Mouse (Mus musculus) forebrain, embryonic 15.5 days (tissue): ENCODE results near the gene Cyfip2. TPM values are rescaled to one million over a fixed set of nuclear protein-coding genes. Genes with fewer than 3 reads are reported as not detected.

Experiments used
- ATAC-seq: fragments of 200-750 bp; cut with Nextera tagmentation; replicated peaks from 2 replicates; pipeline ENCODE4 v1.8.0; 2017; ENCODE audit warnings: mild to moderate bottlenecking, moderate TSS enrichment, moderate library complexity
- H3K27ac ChIP-seq: fragments of 300-500 bp; sonication (generic); replicated peaks from 2 replicates; pipeline ENCODE4 v1.5.1; 2015; ENCODE audit warnings: mild to moderate bottlenecking, inconsistent platforms
- H3K27me3 ChIP-seq: fragments of 300-500 bp; sonication (generic); 2 replicates; pipeline ENCODE4 v1.6.1; 2015; ENCODE audit warnings: inconsistent platforms
- H3K36me3 ChIP-seq: fragments of 300-500 bp; sonication (generic); 2 replicates; pipeline ENCODE4 v1.6.1; 2015; ENCODE audit warnings: mild to moderate bottlenecking, inconsistent platforms
- H3K4me1 ChIP-seq: fragments of 300-500 bp; sonication (generic); 2 replicates; pipeline ENCODE4 v1.6.1; 2015; ENCODE audit warnings: inconsistent platforms
- H3K4me2 ChIP-seq: fragments of 300-500 bp; sonication (generic); replicated peaks from 2 replicates; pipeline ENCODE4 v1.6.1; 2015; ENCODE audit warnings: mild to moderate bottlenecking, inconsistent platforms
- H3K4me3 ChIP-seq: fragments of 300-500 bp; sonication (generic); 2 replicates; pipeline ENCODE4 v1.5.1; 2015; ENCODE audit warnings: mild to moderate bottlenecking, inconsistent platforms
- H3K9ac ChIP-seq: fragments of 300-500 bp; sonication (generic); replicated peaks from 2 replicates; pipeline ENCODE4 v1.6.1; 2015; ENCODE audit warnings: mild to moderate bottlenecking, inconsistent platforms
- H3K9me3 ChIP-seq: fragments of 300-500 bp; sonication (generic); 2 replicates; pipeline ENCODE4 v1.6.1; 2016; ENCODE audit warnings: inconsistent platforms
- WGBS: fragments of 180-500 bp; shearing (Covaris S2); methylation state at CpG from one replicate; pipeline ENCODE4 v1.1.7; 2015; ENCODE audit warnings: mixed read lengths; 5-methylcytosine and 5-hydroxymethylcytosine counted together
- polyA plus RNA-seq: library from polyadenylated mRNA; unstranded; fragments of >200 nt; fragmentation: Nextera tagmentation; extraction: Ambion mirVana; gene quantifications from 2 replicates; pipeline ENCODE4 v1.2.1, GENCODE M21; 2015

Cyfip2 gene
- polyA plus RNA-seq = 74.8 and 80.7 TPM in 2 replicates

- Histone ChIP-seq H3K36me3 (no peaks in the 10 kb centered on the region), H3K4me2 (peak within 1 kb of the TSS; percentile 78), H3K27ac (peak within 1 kb of the TSS; percentile 90), H3K4me1 (peaks cover 35% of the 10 kb centered on the region), H3K9me3 (no peaks in the 10 kb centered on the region), H3K27me3 (no peaks in the 10 kb centered on the region), H3K4me3 (peak within 1 kb of the TSS; percentile 82), H3K9ac (peak within 1 kb of the TSS; percentile 95)
- ATAC-seq = peak; percentile 35
- 7% methylated on average over 14 of the region's 14 CpGs for WGBS
These were observed at the start of gene Cyfip2 for GRCm38 (mm10) chr11:46312523-46313035. Gene Cyfip2, minus strand, starts transcription at chr11:46312859.

GRCm38 (mm10) chr11:46360991-46361665, 48.5 kb upstream of the Cyfip2 start:
- H3K9me3 ChIP-seq = no peaks in the 10 kb centered on the region
- no peaks in the 10 kb centered on the region for H3K36me3 ChIP-seq
- H3K27ac ChIP-seq = no peak overlapping the region
- H3K9ac ChIP-seq = no peak overlapping the region
- no peak overlapping the region for H3K4me3 ChIP-seq
- no peaks in the 10 kb centered on the region for H3K4me1 ChIP-seq
- H3K4me2 ChIP-seq = no peak overlapping the region
- no peaks in the 10 kb centered on the region for H3K27me3 ChIP-seq
- WGBS = 76% methylated on average over 2 of the region's 2 CpGs
- ATAC-seq = no peak

- Histone ChIP-seq H3K27ac (no peak overlapping the region), H3K4me1 (no peaks in the 10 kb centered on the region), H3K4me2 (no peak overlapping the region), H3K36me3 (no peaks in the 10 kb centered on the region), H3K9me3 (no peaks in the 10 kb centered on the region), H3K27me3 (no peaks in the 10 kb centered on the region), H3K4me3 (no peak overlapping the region), H3K9ac (no peak overlapping the region)
- ATAC-seq = no peak
- WGBS = 76% methylated on average over 1 of the region's 1 CpGs
These were observed 45.7 kb upstream of the Cyfip2 start for GRCm38 (mm10) chr11:46358369-46358768.

DNA sequence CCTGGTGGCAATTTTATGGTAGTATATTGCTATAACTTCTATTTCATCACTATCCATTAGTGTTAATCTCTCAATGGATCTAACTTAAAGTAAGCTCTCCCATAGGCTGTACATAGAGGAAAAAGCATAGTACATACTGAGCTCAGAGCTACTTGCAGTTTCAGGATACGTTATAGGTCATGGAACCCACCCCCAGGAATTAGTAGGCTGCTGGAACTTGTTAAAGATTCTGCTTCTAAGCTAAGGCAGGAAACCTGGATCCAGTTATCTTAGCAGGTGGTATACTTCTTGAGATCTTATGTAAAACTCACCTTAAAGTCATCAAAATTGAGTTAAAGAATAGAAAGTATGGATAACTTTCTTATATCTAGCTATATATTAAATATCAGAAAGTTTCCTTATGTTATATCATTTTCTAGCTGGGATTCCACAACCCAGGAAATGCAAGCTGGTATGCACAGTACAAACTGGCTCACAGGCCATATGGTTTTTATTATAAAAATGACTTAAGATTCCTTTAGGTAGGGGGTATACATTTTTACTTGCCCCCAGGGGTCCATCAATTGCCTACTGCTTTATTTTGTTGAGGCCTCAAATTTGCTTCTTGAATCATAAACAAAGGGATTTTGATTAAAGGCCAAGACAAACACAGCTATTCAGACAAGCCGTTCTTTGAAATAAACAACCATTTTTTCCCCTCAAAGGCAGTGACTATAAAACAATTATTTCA, 37.2 kb upstream of the Cyfip2 start:
- no peaks in the 10 kb centered on the region for H3K4me1 ChIP-seq
- no peak overlapping the region for H3K27ac ChIP-seq
- no peaks in the 10 kb centered on the region for H3K9me3 ChIP-seq
- WGBS = 64% methylated on average over 2 of the region's 2 CpGs
- H3K4me2 ChIP-seq = no peak overlapping the region
- ATAC-seq = no peak
- H3K4me3 ChIP-seq = no peak overlapping the region
- no peak overlapping the region for H3K9ac ChIP-seq
- no peaks in the 10 kb centered on the region for H3K27me3 ChIP-seq
- no peaks in the 10 kb centered on the region for H3K36me3 ChIP-seq

DNA sequence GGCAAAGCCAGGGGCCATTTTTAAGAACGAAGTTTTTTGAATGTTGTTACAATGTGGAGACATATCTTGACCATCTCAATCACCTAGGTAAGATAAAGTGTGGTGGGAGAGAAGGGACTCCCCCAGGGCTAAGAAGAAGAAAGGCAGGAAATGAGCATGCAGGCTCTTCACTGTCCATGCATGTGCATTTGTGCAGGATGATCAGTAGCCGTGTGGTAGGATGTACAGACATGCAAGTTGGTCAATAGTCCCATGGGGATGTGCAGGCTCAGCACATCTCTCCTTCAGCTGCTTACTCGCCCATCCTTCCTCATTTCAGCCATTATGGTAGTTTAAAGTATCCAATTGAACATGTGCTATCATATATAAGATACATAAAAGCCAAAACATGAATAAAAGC, 35.8 kb upstream of the Cyfip2 start:
- ATAC-seq = no peak
- 79% methylated on average over 3 of the region's 3 CpGs for WGBS
- no peak overlapping the region for H3K27ac ChIP-seq
- no peak overlapping the region for H3K4me2 ChIP-seq
- no peaks in the 10 kb centered on the region for H3K9me3 ChIP-seq
- H3K27me3 ChIP-seq = no peaks in the 10 kb centered on the region
- H3K4me1 ChIP-seq = no peaks in the 10 kb centered on the region
- H3K36me3 ChIP-seq = no peaks in the 10 kb centered on the region
- no peak overlapping the region for H3K9ac ChIP-seq
- H3K4me3 ChIP-seq = no peak overlapping the region

DNA sequence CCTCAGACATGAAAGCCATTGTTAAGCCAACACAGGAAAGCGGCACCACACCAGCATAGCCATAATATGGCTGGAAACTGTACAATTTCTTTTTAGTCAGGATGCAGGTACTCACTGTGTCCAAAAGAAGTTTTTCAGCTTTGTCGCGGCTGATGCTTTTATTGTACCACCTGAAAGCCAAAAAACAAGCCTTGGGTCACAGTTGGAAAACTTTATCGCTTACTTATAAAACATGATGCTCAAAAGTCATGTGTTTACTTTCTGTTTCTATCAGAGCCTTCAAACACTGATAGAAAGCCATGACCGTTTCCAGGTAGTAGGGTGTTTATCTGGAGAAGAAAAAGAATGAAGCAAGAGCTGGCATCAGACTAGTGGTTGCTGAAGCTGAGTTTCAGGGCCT, 35.1 kb upstream of the Cyfip2 start:
- Histone ChIP-seq H3K9me3 (no peaks in the 10 kb centered on the region), H3K4me1 (no peaks in the 10 kb centered on the region), H3K36me3 (no peaks in the 10 kb centered on the region), H3K9ac (no peak overlapping the region), H3K27me3 (no peaks in the 10 kb centered on the region), H3K4me3 (no peak overlapping the region), H3K4me2 (no peak overlapping the region), H3K27ac (no peak overlapping the region)
- 93% methylated on average over 5 of the region's 5 CpGs for WGBS
- no peak for ATAC-seq

GRCm38 (mm10) chr11:46343886-46344546, 31.4 kb upstream of the Cyfip2 start:
- WGBS = 76% methylated on average over 5 of the region's 5 CpGs
- no peak for ATAC-seq
- Histone ChIP-seq H3K4me2 (no peak overlapping the region), H3K9me3 (no peaks in the 10 kb centered on the region), H3K4me1 (no peaks in the 10 kb centered on the region), H3K27ac (no peak overlapping the region), H3K9ac (no peak overlapping the region), H3K36me3 (no peaks in the 10 kb centered on the region), H3K4me3 (no peak overlapping the region), H3K27me3 (no peaks in the 10 kb centered on the region)

GRCm38 (mm10) chr11:46341960-46342359, 29.3 kb upstream of the Cyfip2 start:
- no peak overlapping the region for H3K27ac ChIP-seq
- H3K9me3 ChIP-seq = no peaks in the 10 kb centered on the region
- WGBS = 94% methylated on average over 4 of the region's 4 CpGs
- ATAC-seq = no peak
- no peak overlapping the region for H3K4me2 ChIP-seq
- no peak overlapping the region for H3K9ac ChIP-seq
- H3K4me1 ChIP-seq = no peaks in the 10 kb centered on the region
- no peaks in the 10 kb centered on the region for H3K36me3 ChIP-seq
- H3K4me3 ChIP-seq = no peak overlapping the region
- no peaks in the 10 kb centered on the region for H3K27me3 ChIP-seq

DNA sequence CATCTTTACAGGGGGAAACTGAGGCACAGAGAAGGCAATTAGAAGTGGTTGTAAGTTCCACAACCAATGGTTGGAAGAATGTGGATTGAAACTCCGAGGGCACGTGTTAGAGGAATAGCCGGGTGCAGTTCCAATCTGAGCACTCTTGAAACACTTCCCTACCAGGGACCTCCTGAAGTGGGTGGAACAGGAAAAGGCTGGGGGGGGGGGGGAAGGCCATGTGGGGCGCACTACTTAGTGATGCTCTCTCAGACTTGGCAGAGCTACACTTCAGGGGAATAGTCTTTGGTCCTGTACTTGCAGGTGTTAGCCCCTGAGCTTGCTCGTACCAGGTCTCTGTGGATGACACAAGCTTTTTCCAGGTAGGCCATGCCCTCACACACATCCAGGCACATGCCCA, 23.4 kb upstream of the Cyfip2 start:
- Histone ChIP-seq H3K4me2 (no peak overlapping the region), H3K4me1 (no peaks in the 10 kb centered on the region), H3K9me3 (no peaks in the 10 kb centered on the region), H3K9ac (no peak overlapping the region), H3K27me3 (no peaks in the 10 kb centered on the region), H3K4me3 (no peak overlapping the region), H3K36me3 (no peaks in the 10 kb centered on the region), H3K27ac (no peak overlapping the region)
- no peak for ATAC-seq
- WGBS = 93% methylated on average over 5 of the region's 5 CpGs

- no peak overlapping the region for H3K4me3 ChIP-seq
- no peaks in the 10 kb centered on the region for H3K27me3 ChIP-seq
- no peak for ATAC-seq
- H3K27ac ChIP-seq = no peak overlapping the region
- H3K4me2 ChIP-seq = no peak overlapping the region
- no peak overlapping the region for H3K9ac ChIP-seq
- no peaks in the 10 kb centered on the region for H3K4me1 ChIP-seq
- 95% methylated on average over 8 of the region's 8 CpGs for WGBS
- H3K9me3 ChIP-seq = no peaks in the 10 kb centered on the region
- no peaks in the 10 kb centered on the region for H3K36me3 ChIP-seq
These were observed 19.6 kb upstream of the Cyfip2 start for GRCm38 (mm10) chr11:46332217-46332616.

- Histone ChIP-seq H3K9me3 (no peaks in the 10 kb centered on the region), H3K4me3 (no peak overlapping the region), H3K27me3 (no peaks in the 10 kb centered on the region), H3K27ac (no peak overlapping the region), H3K36me3 (no peaks in the 10 kb centered on the region), H3K4me1 (no peaks in the 10 kb centered on the region), H3K9ac (no peak overlapping the region), H3K4me2 (no peak overlapping the region)
- no peak for ATAC-seq
- 90% methylated on average over 16 of the region's 16 CpGs for WGBS
These were observed 13.8 kb upstream of the Cyfip2 start for GRCm38 (mm10) chr11:46326271-46327015.

DNA sequence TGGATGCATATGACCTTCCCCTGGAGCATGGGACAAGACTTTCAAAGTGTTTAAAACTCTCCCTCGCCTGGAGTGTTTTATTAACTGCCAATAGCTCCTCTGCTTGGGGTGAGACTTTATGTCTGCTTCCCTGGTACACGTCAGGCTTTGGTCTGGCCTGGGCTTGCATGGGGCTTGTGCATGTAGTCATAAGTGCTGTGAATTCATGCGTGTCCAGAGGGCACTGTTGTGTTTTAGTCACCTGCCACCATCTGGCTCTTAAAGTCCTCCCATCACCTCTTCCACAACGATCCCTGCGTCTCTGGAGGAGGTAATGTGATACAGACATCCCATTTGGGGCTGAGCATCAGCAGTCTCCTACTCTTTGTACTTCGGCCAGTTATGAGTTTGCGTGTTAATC, 8.9 kb upstream of the Cyfip2 start:
- no peaks in the 10 kb centered on the region for H3K36me3 ChIP-seq
- no peak overlapping the region for H3K4me2 ChIP-seq
- no peaks in the 10 kb centered on the region for H3K27me3 ChIP-seq
- no peak overlapping the region for H3K9ac ChIP-seq
- no peak for ATAC-seq
- no peaks in the 10 kb centered on the region for H3K4me1 ChIP-seq
- WGBS = 83% methylated on average over 7 of the region's 7 CpGs
- H3K9me3 ChIP-seq = no peaks in the 10 kb centered on the region
- H3K4me3 ChIP-seq = no peak overlapping the region
- H3K27ac ChIP-seq = no peak overlapping the region
